Mouse (Mus musculus): ENCODE data around the gene Ccdc122. TPM values are rescaled to one million over a fixed set of nuclear protein-coding genes. Genes with fewer than 3 reads are reported as not detected.

Gene Ccdc122
- polyA plus RNA-seq, 1 experiment: 0.58 TPM

DNA sequence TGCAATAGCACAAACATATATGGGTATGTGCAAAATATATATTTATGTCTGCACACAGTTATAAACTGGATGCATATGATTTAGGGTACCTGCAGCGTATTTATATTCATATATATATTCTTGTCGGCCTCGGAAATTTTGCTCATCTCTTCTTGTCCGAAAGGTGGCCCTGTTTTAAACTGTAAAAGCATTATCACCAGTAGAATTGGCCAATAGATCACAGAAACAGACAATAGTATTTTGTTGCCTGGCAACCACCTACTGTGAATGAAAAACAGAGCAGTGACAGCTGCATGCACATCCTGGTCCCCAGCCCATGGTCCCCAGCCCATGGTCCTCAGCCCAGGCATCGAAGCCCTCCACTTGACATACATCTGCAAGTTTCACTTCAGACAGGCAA lies 122.8 kb downstream of the Ccdc122 start:
- Histone ChIP-seq H3K36me3 (ENCODE audit: control insufficient read depth, insufficient read depth, low read length) (no peaks in the 10 kb centered on the region), H3K4me1 (replicated peaks; ENCODE audit: control insufficient read depth, insufficient read depth, low read length) (peaks cover 13% of the 10 kb centered on the region), H3K27me3 (ENCODE audit: control insufficient read depth, insufficient read depth, low read length) (peaks cover 10% of the 10 kb centered on the region; the same call in 1 of the 2 replicates), H3K4me3 (ENCODE audit: control insufficient read depth, insufficient read depth, low read length) (no peak overlapping the region), H3K27ac (ENCODE audit: control insufficient read depth, insufficient read depth, low read length) (no peak overlapping the region)
- TF ChIP-seq POLR2A (IDR thresholded peaks at IDR 0.05; ENCODE audit: control insufficient read depth, extremely low read depth, insufficient read depth, low read length, poor library complexity): no peak
- no peak for TF ChIP-seq CTCF (IDR thresholded peaks at IDR 0.05; ENCODE audit: borderline replicate concordance, control insufficient read depth, extremely low read depth, insufficient read depth, low read length, poor library complexity)
- WGBS: 85% methylated on average over 5 of the region's 5 CpGs
- no peak for DNase-seq

Other genes starting within 250 kb of the Ccdc122 start
- 6.0 and 8.8 TPM in 2 replicates for gene Lacc1, start 132 bp downstream of the Ccdc122 start, polyA plus RNA-seq (2012; rRNA removed)
- 0.38 TPM in 2 replicates for gene Enox1, start 120.0 kb downstream of the Ccdc122 start, polyA plus RNA-seq (2012; rRNA removed)

Measured in thymus, adult 2 months (tissue).